Mouse (Mus musculus) midbrain, embryonic 13.5 days (tissue): ENCODE measurements around the gene Uba3. TPM values are rescaled to one million over a fixed set of nuclear protein-coding genes. Genes with fewer than 3 reads are reported as not detected.
A peak's percentile ranks its signal among the peaks of the same experiment; 100 is the strongest.

ENCODE experiments used
- ATAC-seq: fragments of 200-750 bp; cut with Nextera tagmentation; 2 replicates; pipeline ENCODE4 v1.8.0; 2017; ENCODE audit warnings: mild to moderate bottlenecking, moderate TSS enrichment, moderate library complexity
- H3K27ac ChIP-seq: fragments of 300-500 bp; sonication (generic); 2 replicates; pipeline ENCODE4 v1.5.1; 2015; ENCODE audit warnings: inconsistent platforms, mild to moderate bottlenecking, moderate library complexity
- H3K27me3 ChIP-seq: fragments of 300-500 bp; sonication (generic); 2 replicates; pipeline ENCODE4 v1.6.1; 2015; ENCODE audit warnings: mild to moderate bottlenecking, inconsistent platforms
- H3K36me3 ChIP-seq: fragments of 300-500 bp; sonication (generic); 2 replicates; pipeline ENCODE4 v1.6.1; 2015; ENCODE audit warnings: mild to moderate bottlenecking, inconsistent platforms
- H3K4me1 ChIP-seq: fragments of 300-500 bp; sonication (generic); replicated peaks from 2 replicates; pipeline ENCODE4 v1.6.1; 2015; ENCODE audit warnings: inconsistent platforms
- H3K4me2 ChIP-seq: fragments of 300-500 bp; sonication (generic); replicated peaks from 2 replicates; pipeline ENCODE4 v1.6.1; 2015; ENCODE audit warnings: moderate library complexity, mild to moderate bottlenecking, inconsistent platforms
- H3K4me3 ChIP-seq: fragments of 300-500 bp; sonication (generic); replicated peaks from 2 replicates; pipeline ENCODE4 v1.5.1; 2015; ENCODE audit warnings: mild to moderate bottlenecking, inconsistent platforms
- H3K9ac ChIP-seq: fragments of 300-500 bp; sonication (generic); replicated peaks from 2 replicates; pipeline ENCODE4 v1.6.1; 2015; ENCODE audit warnings: mild to moderate bottlenecking, inconsistent platforms
- H3K9me3 ChIP-seq: fragments of 300-500 bp; sonication (generic); 2 replicates; pipeline ENCODE4 v1.6.1; 2016; ENCODE audit warnings: mild to moderate bottlenecking, inconsistent platforms
- WGBS: fragments of 180-500 bp; shearing (Covaris S2); methylation state at CpG from one replicate; pipeline ENCODE4 v1.1.7; 2015; 5-methylcytosine and 5-hydroxymethylcytosine counted together
- polyA plus RNA-seq: library from polyadenylated mRNA; unstranded; fragments of >200 nt; fragmentation: Nextera tagmentation; extraction: Ambion mirVana; gene quantifications from 2 replicates; pipeline ENCODE4 v1.2.1, GENCODE M21; 2015

Gene Uba3
- polyA plus RNA-seq, 1 experiment from 2014 or later: 92.7 TPM

GRCm38 (mm10) chr6:97224505-97224904 is 19.1 kb upstream of the Uba3 start:
- Histone ChIP-seq H3K4me2 (no peak overlapping the region), H3K9me3 (no peaks in the 10 kb centered on the region), H3K4me1 (peaks cover 14% of the 10 kb centered on the region), H3K27ac (no peak overlapping the region), H3K9ac (no peak overlapping the region), H3K4me3 (no peak overlapping the region), H3K36me3 (peaks cover 8% of the 10 kb centered on the region), H3K27me3 (no peaks in the 10 kb centered on the region)
- no peak for ATAC-seq
- WGBS: 95% methylated on average over 8 of the region's 8 CpGs

- Histone ChIP-seq H3K4me1 (peaks cover 14% of the 10 kb centered on the region), H3K4me2 (no peak overlapping the region), H3K9ac (no peak overlapping the region), H3K4me3 (no peak overlapping the region), H3K9me3 (no peaks in the 10 kb centered on the region), H3K36me3 (peaks cover 10% of the 10 kb centered on the region), H3K27me3 (no peaks in the 10 kb centered on the region), H3K27ac (no peak overlapping the region)
- 68% methylated on average over 4 of the region's 4 CpGs for WGBS
- no peak for ATAC-seq
Observed at GRCm38 (mm10) chr6:97223566-97223965, 18.1 kb upstream of the Uba3 start.

- no peaks in the 10 kb centered on the region for H3K27me3 ChIP-seq
Observed at GRCm38 (mm10) chr6:97222931-97223467, 17.6 kb upstream of the Uba3 start.

GRCm38 (mm10) chr6:97222321-97222720 is 16.9 kb upstream of the Uba3 start:
- Histone ChIP-seq H3K4me3 (no peak overlapping the region), H3K27me3 (no peaks in the 10 kb centered on the region), H3K4me2 (no peak overlapping the region), H3K27ac (no peak overlapping the region), H3K4me1 (peaks cover 14% of the 10 kb centered on the region), H3K9me3 (no peaks in the 10 kb centered on the region), H3K36me3 (peaks cover 8% of the 10 kb centered on the region), H3K9ac (no peak overlapping the region)
- no peak for ATAC-seq
- WGBS: 48% methylated on average over 6 of the region's 6 CpGs

More at GRCm38 (mm10) chr6:97222931-97223467, 17.6 kb upstream of the Uba3 start:
- ATAC-seq: no peak
- 90% methylated on average over 5 of the region's 5 CpGs for WGBS
- no peak overlapping the region for H3K27ac ChIP-seq
- no peak overlapping the region for H3K4me2 ChIP-seq
- H3K36me3 ChIP-seq: peaks cover 10% of the 10 kb centered on the region
- peaks cover 14% of the 10 kb centered on the region for H3K4me1 ChIP-seq
- no peaks in the 10 kb centered on the region for H3K9me3 ChIP-seq
- no peak overlapping the region for H3K4me3 ChIP-seq
- no peak overlapping the region for H3K9ac ChIP-seq

GRCm38 (mm10) chr6:97221205-97222025 is 16.0 kb upstream of the Uba3 start:
- H3K36me3 ChIP-seq: peaks cover 3% of the 10 kb centered on the region; the same call in 1 of the 2 replicates
- no peak for ATAC-seq
- 75% methylated on average over 15 of the region's 15 CpGs for WGBS

GRCm38 (mm10) chr6:97220672-97221071 is 15.2 kb upstream of the Uba3 start:
- Histone ChIP-seq H3K9me3 (no peaks in the 10 kb centered on the region), H3K4me1 (peaks cover 11% of the 10 kb centered on the region), H3K27ac (no peak overlapping the region), H3K4me3 (no peak overlapping the region), H3K9ac (no peak overlapping the region), H3K27me3 (no peaks in the 10 kb centered on the region), H3K4me2 (no peak overlapping the region), H3K36me3 (peaks cover 3% of the 10 kb centered on the region; the same call in 1 of the 2 replicates)
- 62% methylated on average over 3 of the region's 5 CpGs for WGBS
- ATAC-seq: no peak

More at GRCm38 (mm10) chr6:97221205-97222025, 16.0 kb upstream of the Uba3 start:
- H3K9me3 ChIP-seq: no peaks in the 10 kb centered on the region
- H3K27me3 ChIP-seq: no peaks in the 10 kb centered on the region
- H3K4me1 ChIP-seq: peaks cover 14% of the 10 kb centered on the region
- no peak overlapping the region for H3K9ac ChIP-seq
- H3K4me2 ChIP-seq: no peak overlapping the region
- H3K27ac ChIP-seq: no peak overlapping the region
- no peak overlapping the region for H3K4me3 ChIP-seq

- no peak overlapping the region for H3K27ac ChIP-seq
Observed at GRCm38 (mm10) chr6:97216154-97216821, 10.8 kb upstream of the Uba3 start.

GRCm38 (mm10) chr6:97211981-97212380 is 6.5 kb upstream of the Uba3 start:
- Histone ChIP-seq H3K27ac (no peak overlapping the region), H3K4me2 (peak overlapping the region; percentile 83), H3K4me3 (peak overlapping the region; percentile 79), H3K4me1 (peaks cover 27% of the 10 kb centered on the region), H3K27me3 (no peaks in the 10 kb centered on the region), H3K9me3 (no peaks in the 10 kb centered on the region), H3K36me3 (peaks cover 11% of the 10 kb centered on the region; the same call in 1 of the 2 replicates), H3K9ac (0 out of 2 replicates have a peak overlapping the region, but pooled peaks have one; percentile 80)
- 77% methylated on average over 12 of the region's 12 CpGs for WGBS
- no peak for ATAC-seq

More at GRCm38 (mm10) chr6:97216154-97216821, 10.8 kb upstream of the Uba3 start:
- WGBS: 92% methylated on average over 4 of the region's 4 CpGs
- no peaks in the 10 kb centered on the region for H3K27me3 ChIP-seq
- H3K36me3 ChIP-seq: peaks cover 14% of the 10 kb centered on the region; the same call in 1 of the 2 replicates
- no peak for ATAC-seq
- H3K4me2 ChIP-seq: no peak overlapping the region
- no peak overlapping the region for H3K4me3 ChIP-seq
- peaks cover 21% of the 10 kb centered on the region for H3K4me1 ChIP-seq
- no peak overlapping the region for H3K9ac ChIP-seq
- H3K9me3 ChIP-seq: no peaks in the 10 kb centered on the region

GRCm38 (mm10) chr6:97210962-97211601 is 5.6 kb upstream of the Uba3 start:
- H3K9me3 ChIP-seq: no peaks in the 10 kb centered on the region
- peak; percentile 77 for ATAC-seq
- no peaks in the 10 kb centered on the region for H3K27me3 ChIP-seq
- H3K9ac ChIP-seq: peak overlapping the region; percentile 80
- peaks cover 27% of the 10 kb centered on the region for H3K4me1 ChIP-seq
- H3K4me3 ChIP-seq: peak overlapping the region; percentile 79
- 2% methylated on average over 22 of the region's 22 CpGs for WGBS
- H3K36me3 ChIP-seq: peaks cover 11% of the 10 kb centered on the region; the same call in 1 of the 2 replicates
- H3K27ac ChIP-seq: peak overlapping the region; percentile 68
- peak overlapping the region; percentile 83 for H3K4me2 ChIP-seq

GRCm38 (mm10) chr6:97210191-97210961 is 4.9 kb upstream of the Uba3 start, which contains the start of gene Arl6ip5:
Arl6ip5 (plus strand) TSS chr6:97210689.
- H3K9me3 ChIP-seq: no peaks in the 10 kb centered on the region
- peak within 1 kb of the TSS; percentile 80 for H3K9ac ChIP-seq
- peak; percentile 82 for ATAC-seq
- H3K36me3 ChIP-seq: peaks cover 10% of the 10 kb centered on the region; the same call in 1 of the 2 replicates
- 10% methylated on average over 32 of the region's 32 CpGs for WGBS
- H3K27me3 ChIP-seq: no peaks in the 10 kb centered on the region
- H3K27ac ChIP-seq: peak within 1 kb of the TSS; percentile 68
- H3K4me2 ChIP-seq: peak within 1 kb of the TSS; percentile 83
- H3K4me3 ChIP-seq: peak within 1 kb of the TSS; percentile 79
- peaks cover 27% of the 10 kb centered on the region for H3K4me1 ChIP-seq

- Histone ChIP-seq H3K9ac (no peak overlapping the region), H3K4me3 (no peak overlapping the region), H3K9me3 (no peaks in the 10 kb centered on the region), H3K27me3 (no peaks in the 10 kb centered on the region), H3K27ac (no peak overlapping the region), H3K4me2 (no peak overlapping the region), H3K36me3 (0 out of 2 replicates have a peak, but pooled peaks cover 4% of the 10 kb centered on the region), H3K4me1 (peaks cover 28% of the 10 kb centered on the region)
- WGBS: 87% methylated on average over 4 of the region's 4 CpGs
- ATAC-seq: no peak
Observed at GRCm38 (mm10) chr6:97209751-97210150, 4.3 kb upstream of the Uba3 start.
